Mouse (Mus musculus) thymus, postnatal 0 days (tissue): ENCODE results near the gene Vpreb1. TPM values are rescaled to one million over a fixed set of nuclear protein-coding genes. Genes with fewer than 3 reads are reported as not detected.
"Not testable (repeated sequence)": the region's sequence is repeated elsewhere in the genome, so short reads cannot be mapped to it uniquely, and the experiment has no call there.

Experiments used
- DNase-seq: peaks from one replicate; pipeline ENCODE4 v3.0.0-alpha.2; 2015; ENCODE audit warnings: low spot score
- polyA plus RNA-seq: library from polyadenylated mRNA; unstranded; fragments of >200 nt; fragmentation: Nextera tagmentation; extraction: Ambion mirVana; gene quantifications from 2 replicates; pipeline ENCODE4 v1.2.1, GENCODE M21; 2015

Gene Vpreb1
- polyA plus RNA-seq, 1 experiment from 2014 or later: 6.3 TPM

DNA sequence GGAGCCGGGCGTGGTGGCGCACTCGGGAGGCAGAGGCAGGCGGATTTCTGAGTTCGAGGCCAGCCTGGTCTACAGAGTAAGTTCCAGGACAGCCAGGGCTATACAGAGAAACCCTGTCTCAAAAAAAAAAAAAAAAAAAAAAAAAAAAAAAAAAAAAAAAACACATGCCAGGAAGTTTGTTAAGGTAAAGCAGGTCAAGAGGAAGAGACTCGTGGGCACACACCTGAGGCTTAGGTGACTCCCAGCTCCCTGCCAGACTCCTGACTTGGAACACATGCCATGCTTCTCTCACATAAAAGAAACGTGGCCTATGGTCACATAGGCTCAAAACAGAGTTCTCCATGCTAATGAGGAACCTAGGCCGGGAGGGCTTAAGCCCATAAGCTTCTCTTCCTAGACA is 14.6 kb downstream of the Vpreb1 start:
- not testable (repeated sequence) for DNase-seq

DNA sequence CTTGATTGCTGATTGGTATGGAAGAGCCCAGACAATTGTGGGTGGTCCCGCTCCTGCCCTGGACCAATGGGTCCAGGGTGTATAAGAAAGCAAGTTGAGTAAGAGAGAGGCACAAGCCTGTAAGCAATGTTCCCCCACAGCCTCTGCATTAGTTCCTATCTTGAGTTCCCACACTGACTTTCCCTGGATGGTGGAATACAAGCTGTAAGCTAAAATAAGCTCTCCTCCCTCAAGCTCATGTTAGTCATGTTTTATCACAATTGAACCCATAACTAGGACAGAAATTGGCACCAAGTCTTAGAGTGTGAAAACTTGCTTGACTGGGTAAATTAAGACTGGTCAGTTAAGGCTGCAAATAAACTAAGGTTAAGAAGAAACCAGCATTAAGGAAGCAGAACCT is 15.1 kb downstream of the Vpreb1 start:
- no peak for DNase-seq

DNA sequence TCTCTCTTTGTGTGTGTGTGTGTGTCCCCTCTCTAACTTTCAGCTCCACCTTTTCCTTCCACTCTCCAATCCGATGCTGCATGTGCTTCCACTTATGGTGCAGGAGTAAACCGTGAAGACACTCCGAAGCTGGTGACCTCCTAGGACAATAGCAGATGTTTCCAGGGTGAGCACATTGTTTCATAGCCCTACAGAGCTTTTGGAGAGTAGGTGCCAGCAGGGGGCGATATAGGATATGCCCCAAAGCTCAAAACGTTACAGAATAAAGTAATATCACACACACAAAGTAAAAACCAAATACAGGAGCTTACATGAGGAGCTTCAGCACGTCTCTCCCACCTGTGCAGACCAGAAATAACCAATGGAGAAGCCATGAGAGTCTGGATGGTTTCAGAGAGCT is 15.8 kb downstream of the Vpreb1 start:
- peak; percentile 85 for DNase-seq

DNA sequence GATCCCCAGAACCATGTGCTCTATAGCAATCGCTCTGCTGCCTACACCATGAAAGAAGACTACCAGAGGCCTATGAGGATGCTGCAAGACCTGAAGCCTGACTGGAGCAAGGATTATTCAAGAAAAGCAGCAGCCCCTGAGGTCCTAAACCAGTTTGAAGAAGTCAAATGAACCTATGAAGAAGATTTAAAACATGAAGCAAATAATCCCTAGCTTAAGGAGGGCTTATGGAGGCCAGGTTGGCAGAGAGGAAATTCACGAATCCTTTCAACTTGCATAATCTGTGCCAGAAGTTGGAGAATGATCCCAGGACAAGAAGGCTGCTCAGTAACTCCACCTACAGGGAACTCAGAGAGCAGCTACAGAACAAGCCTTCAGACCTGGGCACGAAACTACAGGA is 18.2 kb downstream of the Vpreb1 start:
- no peak for DNase-seq

DNA sequence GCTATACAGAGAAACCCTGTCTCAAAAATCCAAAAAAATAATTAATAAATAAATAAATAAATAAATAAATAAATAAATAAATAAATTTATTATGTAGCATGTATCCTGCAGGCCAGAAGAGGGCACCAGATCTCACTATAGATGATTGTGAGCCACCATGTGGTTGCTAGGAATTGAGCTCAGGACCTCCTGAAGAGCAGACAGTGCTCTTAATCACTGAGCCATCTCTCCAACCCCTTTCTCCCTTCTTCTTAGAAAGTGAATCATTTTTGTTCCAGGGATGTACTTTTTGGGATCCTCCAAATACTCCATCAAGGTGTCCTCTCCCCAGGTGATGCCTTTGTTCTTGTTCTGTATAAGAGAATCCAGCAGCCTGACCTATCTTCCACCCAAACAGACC is 21.4 kb downstream of the Vpreb1 start:
- DNase-seq: peak; percentile 1

DNA sequence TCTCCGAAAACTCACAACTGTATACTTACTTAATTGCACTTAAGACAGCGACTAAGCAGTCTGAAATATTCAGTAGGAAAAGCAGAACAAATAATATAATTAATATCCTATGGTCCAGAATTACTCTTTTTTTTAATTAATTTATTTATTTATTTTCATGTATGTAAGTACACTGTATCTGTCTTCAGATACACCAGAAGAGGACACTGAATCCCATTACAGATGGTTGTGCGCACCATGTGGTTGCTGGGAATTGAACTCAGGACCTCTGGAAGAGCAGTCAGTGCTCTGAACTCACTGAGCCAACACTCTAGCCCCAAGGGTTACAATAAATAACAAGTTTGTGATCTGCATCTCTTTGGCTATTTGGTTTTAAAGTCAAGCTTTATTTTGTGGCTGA is 41.0 kb downstream of the Vpreb1 start:
- no peak for DNase-seq

DNA sequence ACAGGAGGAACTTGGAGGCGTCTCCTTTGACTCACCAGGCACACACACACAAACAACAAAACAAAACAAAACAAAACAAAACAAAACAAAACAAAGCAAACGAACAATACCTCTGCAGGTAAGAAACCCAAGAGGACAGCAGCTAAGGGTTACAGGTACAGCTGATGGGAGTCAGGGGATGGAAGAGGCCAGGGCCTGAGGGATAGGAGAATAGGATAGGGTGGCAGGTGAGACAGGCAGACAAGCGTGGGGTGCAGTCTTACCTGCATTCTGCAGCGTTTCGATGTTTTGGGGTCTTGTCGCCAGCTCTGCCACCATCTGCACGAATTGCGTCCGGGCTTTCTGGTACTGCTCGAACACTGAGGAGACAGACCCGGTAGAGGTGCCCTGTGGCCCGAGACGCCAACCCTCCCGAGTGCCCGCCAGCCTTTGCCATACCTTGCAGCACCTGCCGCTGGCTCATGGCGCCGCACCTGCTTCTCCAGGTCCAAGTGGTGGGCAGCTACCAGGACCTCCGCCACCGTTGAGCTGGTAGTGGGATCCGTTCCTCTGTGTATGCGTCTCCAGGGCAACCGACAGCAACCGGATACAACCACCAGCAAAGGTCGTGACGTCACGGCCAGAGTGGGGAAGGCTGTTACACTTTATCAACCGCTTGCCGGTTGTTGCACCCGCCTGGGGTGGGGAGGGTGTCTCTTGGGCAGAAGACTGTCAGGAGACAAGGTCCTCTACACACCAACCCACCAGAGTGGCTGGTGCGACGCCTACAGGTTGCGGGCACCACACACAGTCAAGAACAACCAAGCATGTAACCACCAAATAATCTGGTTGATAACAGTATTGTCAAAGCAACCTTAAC is 41.7 kb downstream of the Vpreb1 start, which contains the start of gene Spag6l:
Spag6l (minus strand) TSS at position 700 of the 859 bp plus-strand sequence.
- DNase-seq: peak; percentile 87

DNA sequence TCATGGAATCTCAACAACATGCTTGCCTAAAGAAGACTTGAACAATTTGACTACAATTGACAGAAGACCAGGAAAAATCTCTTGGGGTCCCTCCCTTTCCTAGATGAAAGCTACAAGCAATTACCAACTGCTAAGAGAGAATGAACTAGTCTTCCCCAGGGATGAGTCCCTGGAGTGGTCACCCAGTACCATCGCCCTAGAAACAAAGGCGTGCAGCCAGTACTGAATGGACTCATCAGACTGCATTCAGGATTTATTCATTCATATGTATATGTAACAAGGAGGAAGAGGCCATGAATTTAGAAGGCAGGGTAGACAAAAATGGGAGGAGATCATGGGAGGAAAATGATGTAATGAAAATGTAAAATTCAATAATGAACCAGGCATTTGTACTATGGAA is 44.4 kb downstream of the Vpreb1 start:
- DNase-seq: no peak

DNA sequence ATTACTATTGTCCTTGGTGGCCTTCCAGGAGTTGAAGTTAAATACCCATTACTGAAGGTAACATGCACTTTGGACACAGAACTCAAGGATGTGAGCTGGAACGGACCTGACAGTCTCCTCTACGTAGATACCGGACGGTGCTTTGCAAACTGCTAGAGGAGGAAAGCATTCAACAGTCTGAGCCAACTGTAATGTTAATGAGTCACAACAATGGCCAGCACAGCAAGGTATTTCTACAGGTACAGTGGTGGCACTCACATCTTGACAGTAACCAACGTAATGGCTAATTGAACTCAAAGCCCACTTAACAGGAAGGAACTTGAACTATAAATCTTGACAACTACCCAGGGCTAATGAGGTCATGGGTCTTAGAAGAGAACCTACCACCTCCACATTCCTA is 45.2 kb downstream of the Vpreb1 start:
- no peak for DNase-seq

Other genes with a start within 250 kb of the Vpreb1 start
- not detected in 2 replicates for gene Olfr19, start 194.4 kb downstream of the Vpreb1 start, polyA plus RNA-seq
- gene Spag6l, start 41.4 kb downstream of the Vpreb1 start, polyA plus RNA-seq: 0.29 and 0.62 TPM in 2 replicates
- gene Igll1, start 6.9 kb downstream of the Vpreb1 start, polyA plus RNA-seq: 0.62 and 0.64 TPM in 2 replicates
- 53.2 and 59.6 TPM in 2 replicates for gene Top3b, start 107 bp downstream of the Vpreb1 start, polyA plus RNA-seq
- 18.1 and 19.8 TPM in 2 replicates for gene Ppm1f, start 25.6 kb upstream of the Vpreb1 start, polyA plus RNA-seq
- 180 and 190 TPM in 2 replicates for gene Mapk1, start 112.5 kb upstream of the Vpreb1 start, polyA plus RNA-seq
- gene Ypel1, start 198.9 kb upstream of the Vpreb1 start, polyA plus RNA-seq: 10.2 and 12.2 TPM in 2 replicates
- gene Ppil2, start 240.4 kb upstream of the Vpreb1 start, polyA plus RNA-seq: 148 and 150 TPM in 2 replicates